Mouse (Mus musculus) intestine, embryonic 15.5 days (tissue): ENCODE measurements around the gene Dst. TPM values are rescaled to one million over a fixed set of nuclear protein-coding genes. Genes with fewer than 3 reads are reported as not detected.

Experiments
- ATAC-seq: fragments of 200-750 bp; cut with Nextera tagmentation; 2 replicates; pipeline ENCODE4 v1.8.0; 2017; ENCODE audit warnings: moderate TSS enrichment, moderate library complexity
- H3K27ac ChIP-seq: fragments of 300-500 bp; sonication (generic); 2 replicates; pipeline ENCODE4 v1.5.1; 2015; ENCODE audit warnings: mild to moderate bottlenecking, inconsistent platforms
- H3K27me3 ChIP-seq: fragments of 300-500 bp; sonication (generic); replicated peaks from 2 replicates; pipeline ENCODE4 v1.6.1; 2015; ENCODE audit warnings: inconsistent platforms
- H3K36me3 ChIP-seq: fragments of 300-500 bp; sonication (generic); 2 replicates; pipeline ENCODE4 v1.6.1; 2015; ENCODE audit warnings: inconsistent platforms
- H3K4me1 ChIP-seq: fragments of 300-500 bp; sonication (generic); replicated peaks from 2 replicates; pipeline ENCODE4 v1.6.1; 2015; ENCODE audit warnings: inconsistent platforms
- H3K4me2 ChIP-seq: fragments of 300-500 bp; sonication (generic); replicated peaks from 2 replicates; pipeline ENCODE4 v1.6.1; 2015; ENCODE audit warnings: mild to moderate bottlenecking, inconsistent platforms
- H3K4me3 ChIP-seq: fragments of 300-500 bp; sonication (generic); replicated peaks from 2 replicates; pipeline ENCODE4 v1.5.1; 2015; ENCODE audit warnings: inconsistent platforms
- H3K9ac ChIP-seq: fragments of 300-500 bp; sonication (generic); 2 replicates; pipeline ENCODE4 v1.6.1; 2015; ENCODE audit warnings: inconsistent platforms
- H3K9me3 ChIP-seq: fragments of 300-500 bp; sonication (generic); 2 replicates; pipeline ENCODE4 v1.6.1; 2016; ENCODE audit warnings: inconsistent platforms
- WGBS: fragments of 180-500 bp; shearing (Covaris S2); methylation state at CpG from one replicate; pipeline ENCODE4 v1.1.7; 2015; 5-methylcytosine and 5-hydroxymethylcytosine counted together
- polyA plus RNA-seq: library from polyadenylated mRNA; unstranded; fragments of >200 nt; fragmentation: Nextera tagmentation; extraction: Ambion mirVana; gene quantifications from 2 replicates; pipeline ENCODE4 v1.2.1, GENCODE M21; 2015

Dst gene
- polyA plus RNA-seq, result 19.2 and 20.1 TPM in 2 replicates

DNA sequence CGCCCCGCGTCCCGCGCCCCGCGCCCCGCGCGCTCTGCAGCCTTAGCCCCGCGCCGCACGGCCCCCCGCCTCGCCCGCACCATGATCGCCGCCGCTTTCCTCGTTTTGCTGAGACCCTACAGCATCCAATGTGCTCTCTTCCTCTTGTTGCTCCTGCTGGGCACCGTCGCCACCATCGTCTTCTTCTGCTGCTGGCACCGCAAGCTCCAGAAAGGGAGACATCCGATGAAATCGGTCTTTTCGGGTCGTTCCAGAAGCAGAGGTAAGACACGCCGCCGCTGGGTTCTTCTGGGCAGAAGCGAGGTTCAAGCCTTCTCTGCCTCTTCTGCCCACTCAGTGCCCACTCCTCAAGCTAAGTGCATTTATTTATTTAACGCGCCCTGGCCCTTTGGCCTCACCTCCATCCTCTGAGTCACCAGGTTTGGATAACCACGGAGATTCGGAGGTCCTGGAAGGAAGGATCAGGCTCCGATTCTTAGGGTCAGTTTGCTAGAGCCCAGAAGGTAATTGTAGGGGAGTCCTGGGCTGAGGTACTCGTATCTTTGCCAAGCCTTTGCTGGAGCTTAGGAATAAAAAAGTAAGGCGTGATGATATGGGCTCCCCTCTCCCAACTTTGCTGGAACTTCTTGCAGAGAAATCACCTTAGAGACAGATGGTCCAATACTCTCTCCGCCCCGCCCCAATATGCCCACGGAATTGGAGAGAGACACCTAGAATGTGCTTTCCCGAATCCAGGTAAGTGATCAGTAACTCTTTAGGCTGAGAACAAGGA, at the start of gene Dst:
Gene Dst, plus strand, starts transcription at position 35 of the 772 bp plus-strand sequence.
- Histone ChIP-seq H3K36me3 (no peaks in the 10 kb centered on the region), H3K27me3 (peaks cover 35% of the 10 kb centered on the region), H3K4me3 (peak within 1 kb of the TSS; percentile 59), H3K4me2 (peak within 1 kb of the TSS; percentile 98), H3K9me3 (no peaks in the 10 kb centered on the region), H3K4me1 (peaks cover 16% of the 10 kb centered on the region), H3K9ac (peak within 1 kb of the TSS; percentile 42), H3K27ac (no peak within 1 kb of the TSS)
- 4% methylated on average over 42 of the region's 44 CpGs for WGBS
- ATAC-seq, result no peak

DNA sequence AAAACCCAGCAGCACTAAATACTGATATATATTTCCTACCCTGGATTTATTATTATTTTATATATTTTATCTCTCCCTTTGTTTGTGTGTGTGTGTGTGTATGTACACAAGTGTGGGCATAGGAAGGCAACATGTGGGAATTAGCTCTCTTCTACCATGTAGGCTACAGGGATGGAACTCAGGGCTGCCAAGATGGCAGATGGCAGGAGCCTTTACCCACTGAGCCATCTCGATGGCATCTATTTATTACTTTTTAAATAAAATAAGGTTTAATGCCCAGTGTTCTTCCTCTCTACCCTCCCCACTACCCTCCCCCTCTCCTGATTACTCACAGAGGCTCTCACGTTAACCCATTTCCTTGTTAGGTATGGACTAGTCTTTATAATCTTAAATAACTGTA, 39.0 kb upstream of the Dst start:
- H3K27me3 ChIP-seq, result no peaks in the 10 kb centered on the region
- no peaks in the 10 kb centered on the region for H3K9me3 ChIP-seq
- no peak overlapping the region for H3K4me2 ChIP-seq
- H3K9ac ChIP-seq, result no peak overlapping the region
- H3K36me3 ChIP-seq, result no peaks in the 10 kb centered on the region
- H3K4me1 ChIP-seq, result no peaks in the 10 kb centered on the region
- no peak overlapping the region for H3K27ac ChIP-seq
- ATAC-seq, result no peak
- 89% methylated on average over 2 of the region's 2 CpGs for WGBS
- H3K4me3 ChIP-seq, result no peak overlapping the region

DNA sequence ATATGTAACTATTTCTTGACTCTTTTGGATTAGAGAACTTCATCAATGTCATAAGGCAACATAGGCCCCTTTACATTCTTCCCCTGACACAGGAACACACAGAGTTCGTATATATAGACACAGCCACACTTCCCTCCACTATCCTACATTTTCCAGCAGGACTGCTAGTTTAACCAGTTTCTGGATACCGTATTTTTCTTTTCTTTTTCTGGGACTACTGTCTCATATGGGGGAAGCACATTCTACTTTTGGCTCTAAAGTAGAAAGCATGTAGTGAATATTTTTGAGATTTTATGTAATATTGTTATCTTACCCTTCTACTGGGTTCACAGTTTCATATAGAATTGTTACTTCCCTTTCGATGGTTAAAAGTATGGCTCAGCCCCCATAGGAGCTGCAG, 38.6 kb upstream of the Dst start:
- no peak for ATAC-seq
- Histone ChIP-seq H3K27ac (no peak overlapping the region), H3K9ac (no peak overlapping the region), H3K9me3 (no peaks in the 10 kb centered on the region), H3K4me2 (no peak overlapping the region), H3K4me3 (no peak overlapping the region), H3K36me3 (no peaks in the 10 kb centered on the region), H3K4me1 (no peaks in the 10 kb centered on the region), H3K27me3 (no peaks in the 10 kb centered on the region)
- WGBS, result 81% methylated on average over 3 of the region's 3 CpGs

DNA sequence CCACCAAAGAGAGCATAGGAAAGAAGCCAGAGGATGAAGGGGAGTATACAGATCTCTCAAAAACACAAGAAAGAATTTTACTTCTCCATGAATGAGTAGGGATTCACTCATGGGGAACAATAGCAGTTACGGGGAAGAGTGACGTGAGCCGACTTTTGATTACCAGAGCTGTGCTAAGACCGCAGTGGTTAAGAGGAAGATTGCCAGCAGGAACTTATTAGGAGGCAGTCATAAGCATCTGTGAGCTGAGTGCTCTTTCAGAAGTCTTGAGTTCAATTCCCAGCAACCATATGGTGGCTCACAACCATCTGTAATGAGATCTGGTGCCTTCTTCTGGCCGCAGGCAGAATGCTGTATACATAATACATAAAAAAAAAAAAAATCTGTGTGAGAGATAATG, 34.5 kb upstream of the Dst start:
- Histone ChIP-seq H3K27ac (no peak overlapping the region), H3K9me3 (no peaks in the 10 kb centered on the region), H3K27me3 (no peaks in the 10 kb centered on the region), H3K36me3 (no peaks in the 10 kb centered on the region), H3K4me3 (no peak overlapping the region), H3K9ac (no peak overlapping the region), H3K4me1 (no peaks in the 10 kb centered on the region), H3K4me2 (no peak overlapping the region)
- WGBS, result 91% methylated on average over 5 of the region's 5 CpGs
- no peak for ATAC-seq

DNA sequence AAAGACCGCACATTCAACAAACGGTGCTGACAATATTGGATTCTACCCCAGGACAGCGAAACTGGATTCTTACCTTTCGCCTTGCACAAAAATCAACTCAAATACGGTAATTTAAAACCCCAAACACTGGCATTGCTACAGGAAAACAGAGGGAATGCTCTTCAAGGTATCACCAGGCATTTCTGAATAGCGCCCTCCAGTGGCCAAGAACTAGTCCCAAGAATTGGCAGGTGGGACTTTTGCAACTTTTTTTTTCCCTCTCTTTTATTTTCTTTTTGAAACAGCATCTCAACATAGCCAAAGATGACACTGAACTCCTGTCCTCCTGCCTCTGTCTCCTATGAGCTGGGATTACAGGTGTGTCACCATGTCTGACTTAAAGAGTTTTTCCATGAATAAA, 32.3 kb upstream of the Dst start:
- H3K4me1 ChIP-seq, result no peaks in the 10 kb centered on the region
- H3K27me3 ChIP-seq, result no peaks in the 10 kb centered on the region
- H3K4me3 ChIP-seq, result no peak overlapping the region
- H3K9me3 ChIP-seq, result no peaks in the 10 kb centered on the region
- ATAC-seq, result no peak
- WGBS, result 53% methylated on average over 6 of the region's 6 CpGs
- H3K36me3 ChIP-seq, result no peaks in the 10 kb centered on the region
- no peak overlapping the region for H3K27ac ChIP-seq
- no peak overlapping the region for H3K4me2 ChIP-seq
- no peak overlapping the region for H3K9ac ChIP-seq

DNA sequence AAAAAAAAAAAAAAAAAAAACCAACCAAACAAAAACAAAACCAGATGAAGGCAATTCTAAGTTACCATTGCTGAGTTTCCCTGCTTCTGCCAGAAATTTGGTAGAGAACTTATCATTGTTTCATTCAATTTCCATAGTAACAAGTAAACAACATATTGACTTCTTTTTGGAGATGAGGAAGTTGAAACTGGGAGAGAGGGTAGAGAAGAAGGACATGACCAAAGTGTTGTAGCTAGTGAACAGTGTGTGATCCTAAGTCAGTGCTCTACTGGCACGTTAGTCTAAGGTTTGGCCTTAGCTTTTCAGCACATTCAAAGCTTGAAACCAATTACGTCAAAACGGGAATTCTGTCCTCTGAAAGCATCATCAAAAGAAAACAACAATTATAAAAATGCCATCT, 31.6 kb upstream of the Dst start:
- H3K4me2 ChIP-seq, result no peak overlapping the region
- H3K4me1 ChIP-seq, result no peaks in the 10 kb centered on the region
- no peak overlapping the region for H3K9ac ChIP-seq
- no peaks in the 10 kb centered on the region for H3K27me3 ChIP-seq
- H3K36me3 ChIP-seq, result no peaks in the 10 kb centered on the region
- H3K9me3 ChIP-seq, result no peaks in the 10 kb centered on the region
- WGBS, result 80% methylated on average over 3 of the region's 3 CpGs
- ATAC-seq, result no peak
- no peak overlapping the region for H3K27ac ChIP-seq
- H3K4me3 ChIP-seq, result no peak overlapping the region

DNA sequence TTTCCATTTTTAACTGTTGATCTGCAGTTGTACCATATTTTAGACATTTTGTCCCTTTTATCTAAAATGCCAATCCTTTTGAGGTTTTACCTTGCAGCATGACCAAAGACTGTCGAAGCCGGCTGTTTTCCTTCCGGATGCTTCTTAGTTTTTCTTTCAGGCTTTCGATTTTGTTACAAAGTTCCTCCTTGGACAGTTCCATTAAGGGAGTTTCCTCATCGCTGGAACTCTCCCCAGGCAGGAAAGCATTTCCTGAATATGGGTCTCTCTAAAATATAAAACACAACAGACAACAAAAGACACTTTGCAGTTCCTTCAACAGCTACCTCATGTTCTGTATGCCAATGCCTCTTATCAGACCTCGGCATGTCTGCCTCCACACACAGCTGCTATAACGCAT, 29.9 kb upstream of the Dst start:
- Histone ChIP-seq H3K4me3 (no peak overlapping the region), H3K9me3 (no peaks in the 10 kb centered on the region), H3K4me1 (no peaks in the 10 kb centered on the region), H3K27me3 (no peaks in the 10 kb centered on the region), H3K36me3 (no peaks in the 10 kb centered on the region), H3K27ac (no peak overlapping the region), H3K9ac (no peak overlapping the region), H3K4me2 (no peak overlapping the region)
- ATAC-seq, result no peak
- 81% methylated on average over 7 of the region's 7 CpGs for WGBS

DNA sequence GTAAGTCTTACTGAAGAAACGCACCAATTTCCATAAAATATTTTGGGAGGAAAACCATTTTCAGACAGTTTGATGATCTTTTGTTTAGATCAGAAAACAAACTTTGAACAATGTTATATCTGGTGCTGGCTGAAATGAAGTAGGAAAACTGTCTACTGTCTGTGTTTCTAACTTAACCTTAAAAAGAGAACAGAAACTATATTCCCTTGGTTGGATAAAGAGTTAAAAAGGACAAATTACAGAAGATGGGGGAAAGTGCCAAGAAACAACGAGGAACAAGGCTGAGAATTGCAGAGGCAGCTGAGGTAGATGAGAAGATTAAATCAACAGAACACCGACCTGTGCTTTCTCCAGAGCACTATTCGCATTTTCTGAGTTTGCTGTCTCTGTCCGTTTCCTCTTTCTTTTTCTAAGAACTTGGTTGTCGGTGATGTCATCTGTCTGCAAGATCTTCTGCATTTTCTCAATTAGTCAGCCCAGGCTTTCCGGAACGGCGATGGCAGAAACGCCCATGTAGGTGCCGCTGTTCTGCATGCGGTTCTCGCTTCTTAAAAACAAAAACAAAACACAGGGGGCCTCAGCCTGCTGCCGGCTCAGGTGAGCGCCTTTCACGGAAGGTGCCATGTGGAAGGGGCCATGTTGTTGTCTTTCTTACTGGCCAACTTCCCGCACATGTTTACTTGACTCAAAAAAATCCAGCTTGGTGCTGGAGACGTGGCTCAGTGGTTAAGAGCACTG, 24.8 kb upstream of the Dst start:
- H3K27me3 ChIP-seq, result no peaks in the 10 kb centered on the region
- WGBS, result 8% methylated on average over 18 of the region's 18 CpGs
- peak overlapping the region; percentile 53 for H3K4me2 ChIP-seq
- H3K36me3 ChIP-seq, result no peaks in the 10 kb centered on the region
- H3K27ac ChIP-seq, result no peak overlapping the region
- H3K9me3 ChIP-seq, result no peaks in the 10 kb centered on the region
- no peak overlapping the region for H3K9ac ChIP-seq
- ATAC-seq, result no peak
- peak overlapping the region; percentile 22 for H3K4me3 ChIP-seq
- no peaks in the 10 kb centered on the region for H3K4me1 ChIP-seq

DNA sequence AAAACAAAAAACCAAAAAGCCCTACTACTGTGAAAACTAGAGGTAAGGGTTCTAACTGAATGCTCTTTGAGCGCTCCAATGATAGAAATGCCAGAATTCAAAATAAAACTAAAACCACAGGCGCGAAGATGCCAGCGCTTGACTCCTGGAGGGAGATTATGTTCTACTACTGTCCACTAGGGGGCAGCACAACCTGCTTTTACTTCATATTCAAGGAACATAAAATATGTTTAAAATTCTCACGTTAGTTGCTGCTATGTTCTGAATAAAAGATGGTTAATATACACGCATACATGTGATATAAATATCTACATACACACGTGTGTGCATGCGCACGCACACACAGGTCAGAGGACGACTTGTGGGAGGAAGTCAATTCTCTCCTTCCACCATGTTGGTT, 15.2 kb upstream of the Dst start:
- Histone ChIP-seq H3K27ac (no peak overlapping the region), H3K4me2 (no peak overlapping the region), H3K4me1 (no peaks in the 10 kb centered on the region), H3K9me3 (no peaks in the 10 kb centered on the region), H3K27me3 (no peaks in the 10 kb centered on the region), H3K36me3 (no peaks in the 10 kb centered on the region), H3K4me3 (no peak overlapping the region), H3K9ac (no peak overlapping the region)
- ATAC-seq, result no peak
- 63% methylated on average over 10 of the region's 10 CpGs for WGBS

DNA sequence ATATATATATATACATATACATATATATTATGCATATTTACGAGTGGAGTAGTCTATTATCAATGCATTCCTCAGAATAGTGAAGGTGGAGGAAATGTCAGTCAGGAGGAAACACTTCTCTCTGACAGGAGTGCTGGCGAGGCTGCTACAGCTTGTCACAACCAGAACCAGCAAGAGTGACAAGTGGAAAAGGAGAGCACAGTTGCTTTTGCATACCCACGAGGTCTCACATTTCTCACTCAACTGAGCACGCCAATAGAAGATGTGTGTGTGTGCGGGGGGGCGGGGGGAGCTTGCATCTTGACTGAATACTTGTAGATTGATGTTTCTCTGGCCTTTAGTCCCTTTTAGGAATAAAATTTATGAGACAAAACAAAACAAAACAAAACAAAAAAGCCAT, 11.9 kb upstream of the Dst start:
- Histone ChIP-seq H3K4me3 (no peak overlapping the region), H3K27ac (no peak overlapping the region), H3K9ac (no peak overlapping the region), H3K9me3 (no peaks in the 10 kb centered on the region), H3K36me3 (no peaks in the 10 kb centered on the region), H3K4me1 (no peaks in the 10 kb centered on the region), H3K27me3 (no peaks in the 10 kb centered on the region), H3K4me2 (no peak overlapping the region)
- no peak for ATAC-seq
- 74% methylated on average over 6 of the region's 6 CpGs for WGBS

DNA sequence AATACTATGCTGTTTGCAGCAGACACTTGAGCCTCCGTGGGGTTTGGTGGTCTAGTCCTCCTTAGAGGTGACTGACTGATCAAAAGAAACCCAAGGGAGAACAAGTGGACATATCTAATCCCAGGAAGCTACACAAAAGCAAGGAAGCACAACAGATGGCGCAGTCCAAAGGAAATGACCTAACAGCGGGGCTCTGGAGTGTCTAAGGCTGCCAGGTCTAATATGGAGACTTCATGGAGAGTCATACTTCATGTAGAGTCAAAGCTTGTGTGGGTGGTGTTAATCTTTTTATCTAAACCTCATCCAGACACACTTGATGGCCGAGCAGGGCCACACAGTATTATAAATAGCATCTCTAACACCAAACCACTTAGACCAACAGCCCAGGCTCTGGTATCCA, 11.4 kb upstream of the Dst start:
- no peaks in the 10 kb centered on the region for H3K27me3 ChIP-seq
- H3K36me3 ChIP-seq, result no peaks in the 10 kb centered on the region
- no peak for ATAC-seq
- no peak overlapping the region for H3K4me3 ChIP-seq
- H3K27ac ChIP-seq, result no peak overlapping the region
- 74% methylated on average over 4 of the region's 4 CpGs for WGBS
- H3K4me1 ChIP-seq, result no peaks in the 10 kb centered on the region
- no peak overlapping the region for H3K9ac ChIP-seq
- H3K9me3 ChIP-seq, result no peaks in the 10 kb centered on the region
- no peak overlapping the region for H3K4me2 ChIP-seq

DNA sequence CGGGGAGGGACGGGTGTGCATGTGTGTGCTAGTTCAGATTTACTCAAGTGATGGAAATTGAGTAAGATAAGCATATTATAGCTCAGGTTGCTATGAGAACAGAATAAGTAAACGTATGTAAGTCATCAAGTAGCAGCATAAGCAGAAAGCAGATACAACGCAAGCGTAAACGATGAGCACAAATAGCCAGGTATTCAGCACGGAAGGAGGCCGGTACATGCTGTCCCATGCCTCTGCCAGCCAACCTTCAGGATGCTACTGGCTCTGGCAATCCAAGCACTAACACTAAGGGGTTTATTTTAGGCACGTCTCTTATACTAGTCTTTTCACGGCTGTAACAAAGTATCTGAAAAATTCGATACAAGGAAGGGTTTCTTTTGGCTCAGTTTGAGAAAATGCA, 10.6 kb upstream of the Dst start:
- Histone ChIP-seq H3K27ac (no peak overlapping the region), H3K9ac (no peak overlapping the region), H3K27me3 (no peaks in the 10 kb centered on the region), H3K4me3 (no peak overlapping the region), H3K4me1 (no peaks in the 10 kb centered on the region), H3K36me3 (no peaks in the 10 kb centered on the region), H3K4me2 (no peak overlapping the region), H3K9me3 (no peaks in the 10 kb centered on the region)
- WGBS, result 78% methylated on average over 11 of the region's 11 CpGs
- ATAC-seq, result no peak

DNA sequence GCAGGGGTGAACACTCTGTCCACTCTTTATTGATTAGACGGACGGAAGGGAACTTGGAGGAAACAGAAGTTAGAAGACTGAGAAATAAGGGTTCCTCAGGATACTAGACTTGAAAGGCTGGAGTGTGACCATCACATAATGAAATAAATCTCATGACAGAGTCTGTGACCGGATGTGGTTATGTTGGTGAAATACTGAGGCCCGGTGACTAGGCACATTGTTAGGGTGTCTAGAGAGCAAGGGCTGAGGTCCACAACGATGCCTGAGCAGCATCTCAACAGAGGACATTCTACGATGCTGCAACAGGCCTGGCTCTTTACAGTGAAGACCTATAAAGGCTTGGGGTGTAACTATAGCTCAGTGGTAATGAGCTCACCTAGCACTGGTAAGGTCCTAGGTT, 9.7 kb upstream of the Dst start:
- Histone ChIP-seq H3K36me3 (no peaks in the 10 kb centered on the region), H3K4me1 (no peaks in the 10 kb centered on the region), H3K9me3 (no peaks in the 10 kb centered on the region), H3K27me3 (no peaks in the 10 kb centered on the region), H3K9ac (no peak overlapping the region), H3K27ac (no peak overlapping the region), H3K4me2 (no peak overlapping the region), H3K4me3 (no peak overlapping the region)
- 87% methylated on average over 6 of the region's 6 CpGs for WGBS
- no peak for ATAC-seq
